Mouse (Mus musculus): ENCODE measurements at regions not wholly inside any gene's neighbourhood (a gene's known extent, or its start where the extent isn't known, plus 50 kb on each side); places are given as distances from the start of the nearest gene placed in this dataset.

DNA sequence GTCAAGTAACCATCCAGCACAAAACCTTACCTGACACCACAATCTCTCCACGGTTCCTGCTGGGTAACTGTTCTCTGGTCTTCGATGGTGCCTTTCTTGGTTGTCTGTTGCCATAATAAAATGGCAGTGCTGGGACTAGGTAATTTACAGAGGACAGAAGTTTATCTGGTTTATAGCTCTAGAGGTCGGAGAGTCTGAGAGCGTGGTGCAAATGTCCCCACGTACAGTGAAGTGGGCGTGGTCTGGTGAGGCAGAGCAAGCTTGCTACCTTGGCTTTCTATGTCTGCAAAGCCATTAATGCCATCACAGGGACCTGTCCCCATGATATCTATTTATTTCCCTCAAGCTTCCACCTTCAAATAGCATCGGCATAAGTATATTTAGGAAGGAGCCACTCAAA, 223.0 kb downstream of the Opa1 start:
- Histone ChIP-seq H3K27ac (ENCODE audit: low read depth, low read length) (no peak overlapping the region), H3K4me1 (ENCODE audit: control insufficient read depth, insufficient read depth, low read length) (peaks cover 9% of the 10 kb centered on the region)
- WGBS, result 75% methylated on average over 7 of the region's 7 CpGs

DNA sequence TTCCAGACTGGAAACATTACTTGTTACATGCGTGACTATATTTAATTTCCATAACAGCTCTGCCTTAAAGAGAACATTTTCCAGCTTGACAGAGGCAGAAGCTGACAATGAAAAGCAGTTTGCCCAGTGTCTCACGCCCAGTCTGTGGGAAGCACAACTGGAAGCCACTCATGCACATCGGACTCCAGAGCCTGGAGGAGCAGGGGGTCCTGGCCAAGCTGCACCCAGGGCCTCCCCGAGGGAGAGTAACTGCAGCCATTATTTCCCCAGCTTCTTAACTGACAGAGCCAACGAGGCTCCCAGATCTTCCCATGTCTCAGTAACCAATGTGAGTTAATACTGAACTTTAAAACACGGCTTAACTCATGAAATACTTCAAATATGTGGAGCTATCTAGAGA, 223.5 kb downstream of the Opa1 start:
- no peak overlapping the region for H3K9ac ChIP-seq (ENCODE audit: low read depth, low read length)
- H3K4me2 ChIP-seq (replicated peaks; ENCODE audit: low read depth, low read length), result no peak overlapping the region
- H3K27me3 ChIP-seq (ENCODE audit: control insufficient read depth, insufficient read depth, low read length), result no peaks in the 10 kb centered on the region
- 36% methylated on average over 6 of the region's 6 CpGs for WGBS
- peaks cover 9% of the 10 kb centered on the region for H3K4me1 ChIP-seq (ENCODE audit: control insufficient read depth, insufficient read depth, low read length)
- H3K27ac ChIP-seq (ENCODE audit: low read depth, low read length), result no peak overlapping the region
- H3K36me3 ChIP-seq (ENCODE audit: control insufficient read depth, insufficient read depth, low read length), result no peaks in the 10 kb centered on the region
- no peaks in the 10 kb centered on the region for H3K9me3 ChIP-seq (ENCODE audit: control insufficient read depth, low read length)
- ATAC-seq (ENCODE audit: low FRiP score, low TSS enrichment), result no peak
- no peak overlapping the region for H3K4me3 ChIP-seq (ENCODE audit: low read length)

More for the DNA sequence above, 223.0 kb downstream of the Opa1 start:
- no peak overlapping the region for H3K4me3 ChIP-seq (ENCODE audit: low read length)
- no peak for ATAC-seq (ENCODE audit: low FRiP score, low TSS enrichment)
- no peaks in the 10 kb centered on the region for H3K36me3 ChIP-seq (ENCODE audit: control insufficient read depth, insufficient read depth, low read length)
- H3K9ac ChIP-seq (ENCODE audit: low read depth, low read length), result no peak overlapping the region
- no peaks in the 10 kb centered on the region for H3K9me3 ChIP-seq (ENCODE audit: control insufficient read depth, low read length)
- no peak overlapping the region for H3K4me2 ChIP-seq (replicated peaks; ENCODE audit: low read depth, low read length)
- H3K27me3 ChIP-seq (ENCODE audit: control insufficient read depth, insufficient read depth, low read length), result no peaks in the 10 kb centered on the region

DNA sequence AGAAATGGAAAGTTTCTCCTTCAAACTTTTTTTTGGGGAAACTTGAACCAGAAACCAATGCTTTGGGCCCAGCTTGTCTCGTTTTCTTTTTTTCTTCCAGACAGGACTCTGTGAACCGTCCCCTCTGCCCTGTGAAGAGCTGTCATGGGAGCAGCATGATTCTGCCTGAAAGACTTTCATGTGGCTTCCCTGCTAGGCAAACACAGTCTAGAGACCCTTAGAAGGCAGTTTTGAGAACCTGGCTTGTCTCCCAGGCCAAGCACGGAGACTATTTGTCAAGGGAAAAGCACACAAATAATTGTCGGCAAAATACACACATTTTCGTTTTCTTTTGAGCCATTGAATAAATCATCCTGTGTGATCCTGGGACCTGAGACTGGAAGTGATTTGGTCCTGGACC, 228.7 kb downstream of the Opa1 start:
- Histone ChIP-seq H3K9me3 (ENCODE audit: control insufficient read depth, low read length) (no peaks in the 10 kb centered on the region), H3K4me1 (ENCODE audit: control insufficient read depth, insufficient read depth, low read length) (peaks cover under 1% of the 10 kb centered on the region; the same call in 1 of the 2 replicates), H3K27me3 (ENCODE audit: control insufficient read depth, insufficient read depth, low read length) (peaks cover 3% of the 10 kb centered on the region; the same call in 1 of the 2 replicates), H3K27ac (ENCODE audit: low read depth, low read length) (no peak overlapping the region), H3K4me3 (ENCODE audit: low read length) (no peak overlapping the region), H3K9ac (ENCODE audit: low read depth, low read length) (no peak overlapping the region; the same call in 1 of the 2 replicates), H3K36me3 (ENCODE audit: control insufficient read depth, insufficient read depth, low read length) (no peaks in the 10 kb centered on the region), H3K4me2 (replicated peaks; ENCODE audit: low read depth, low read length) (no peak overlapping the region)
- no peak for ATAC-seq (ENCODE audit: low FRiP score, low TSS enrichment)
- WGBS, result 30% methylated on average over 5 of the region's 5 CpGs

DNA sequence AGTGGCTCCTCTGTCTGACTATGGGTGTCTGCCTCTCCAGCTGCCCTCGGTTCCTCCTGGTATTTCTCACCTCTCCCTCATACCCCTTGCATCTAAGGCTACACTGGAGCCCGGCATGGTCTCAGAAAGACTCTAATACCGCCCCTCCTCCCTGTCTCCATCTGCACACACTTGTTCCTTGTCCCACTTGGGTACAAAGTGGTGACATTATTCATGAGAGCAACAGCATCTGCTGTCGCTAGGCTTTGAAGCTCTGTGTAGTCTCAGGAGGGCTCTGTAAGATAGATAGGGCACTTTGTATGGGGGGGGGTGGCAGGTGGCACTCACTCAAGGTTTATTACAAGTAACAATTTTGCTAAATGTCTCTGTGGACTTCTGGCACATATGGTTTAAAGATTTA, 229.7 kb downstream of the Opa1 start:
- H3K9me3 ChIP-seq (ENCODE audit: control insufficient read depth, low read length), result no peaks in the 10 kb centered on the region
- no peak overlapping the region for H3K4me3 ChIP-seq (ENCODE audit: low read length)
- peaks cover 3% of the 10 kb centered on the region; the same call in 1 of the 2 replicates for H3K27me3 ChIP-seq (ENCODE audit: control insufficient read depth, insufficient read depth, low read length)
- no peak overlapping the region for H3K27ac ChIP-seq (ENCODE audit: low read depth, low read length)
- WGBS, result 61% methylated on average over 4 of the region's 4 CpGs
- no peaks in the 10 kb centered on the region for H3K36me3 ChIP-seq (ENCODE audit: control insufficient read depth, insufficient read depth, low read length)
- H3K4me1 ChIP-seq (ENCODE audit: control insufficient read depth, insufficient read depth, low read length), result peaks cover 9% of the 10 kb centered on the region; the same call in 1 of the 2 replicates
- no peak for ATAC-seq (ENCODE audit: low FRiP score, low TSS enrichment)
- H3K9ac ChIP-seq (ENCODE audit: low read depth, low read length), result no peak overlapping the region
- no peak overlapping the region for H3K4me2 ChIP-seq (replicated peaks; ENCODE audit: low read depth, low read length)

DNA sequence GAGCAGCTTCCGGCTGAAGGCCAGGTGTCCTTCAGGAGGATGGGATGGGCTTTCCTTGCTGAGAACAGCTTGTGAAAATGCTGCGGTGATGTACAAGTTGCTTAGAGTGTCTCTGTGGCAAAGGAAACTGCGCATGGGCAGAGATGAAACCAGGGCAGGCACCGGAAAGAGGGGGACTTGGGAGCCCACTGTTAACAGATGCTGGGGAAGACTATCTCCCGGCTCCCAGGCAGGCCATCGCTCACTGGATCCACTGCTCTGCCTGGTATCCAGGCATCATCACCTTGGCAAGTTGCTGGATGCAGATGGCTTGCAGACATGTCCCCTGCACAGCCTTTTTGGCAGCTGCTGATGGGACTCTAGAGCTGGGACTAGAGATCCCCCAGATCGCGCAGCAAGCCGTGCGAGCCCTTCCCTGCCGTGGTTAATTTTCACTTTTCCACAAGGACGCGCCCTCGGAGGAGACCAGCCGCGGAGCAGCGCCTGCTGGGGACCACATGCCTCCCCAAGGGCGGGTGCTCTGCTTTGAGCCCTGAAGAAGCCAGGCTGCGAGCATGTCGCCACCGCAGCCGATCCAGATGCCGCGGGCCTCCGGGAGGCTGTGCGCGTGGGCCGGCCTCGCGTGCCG, 234.4 kb downstream of the Opa1 start:
- H3K36me3 ChIP-seq (ENCODE audit: control insufficient read depth, insufficient read depth, low read length), result no peaks in the 10 kb centered on the region
- peak overlapping the region; percentile 70 for H3K4me2 ChIP-seq (replicated peaks; ENCODE audit: low read depth, low read length)
- H3K9ac ChIP-seq (ENCODE audit: low read depth, low read length), result peak overlapping the region; percentile 74
- H3K4me3 ChIP-seq (ENCODE audit: low read length), result peak overlapping the region; percentile 43
- peaks cover 7% of the 10 kb centered on the region for H3K27me3 ChIP-seq (ENCODE audit: control insufficient read depth, insufficient read depth, low read length)
- H3K4me1 ChIP-seq (ENCODE audit: control insufficient read depth, insufficient read depth, low read length), result peaks cover 25% of the 10 kb centered on the region
- 4% methylated on average over 31 of the region's 31 CpGs for WGBS
- peak; percentile 66 for ATAC-seq (ENCODE audit: low FRiP score, low TSS enrichment)
- H3K27ac ChIP-seq (ENCODE audit: low read depth, low read length), result peak overlapping the region; percentile 70
- H3K9me3 ChIP-seq (ENCODE audit: control insufficient read depth, low read length), result no peaks in the 10 kb centered on the region

DNA sequence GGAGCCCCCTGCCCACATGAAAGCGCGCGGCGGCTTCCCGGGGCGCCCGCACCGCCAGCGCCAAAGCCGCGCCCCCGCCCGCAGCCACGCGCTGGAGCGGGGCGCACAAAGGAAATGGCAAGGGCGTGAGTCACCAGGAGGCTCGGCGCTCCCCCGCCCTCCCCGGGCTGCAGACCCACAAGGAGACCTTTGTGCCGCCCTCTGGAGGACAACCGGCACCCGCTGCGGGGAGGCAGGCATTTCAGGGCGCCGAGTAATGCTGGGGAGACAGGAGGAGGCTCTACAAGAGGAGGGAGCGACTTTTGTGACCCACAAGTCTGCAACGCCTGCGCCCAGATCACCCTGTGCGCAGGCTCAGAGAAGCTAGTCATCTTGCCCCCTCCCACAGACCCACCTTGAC, 234.9 kb downstream of the Opa1 start:
- no peaks in the 10 kb centered on the region for H3K9me3 ChIP-seq (ENCODE audit: control insufficient read depth, low read length)
- WGBS, result 1% methylated on average over 25 of the region's 32 CpGs
- H3K4me1 ChIP-seq (ENCODE audit: control insufficient read depth, insufficient read depth, low read length), result peaks cover 25% of the 10 kb centered on the region
- H3K4me3 ChIP-seq (ENCODE audit: low read length), result peak overlapping the region; percentile 43
- peak overlapping the region; percentile 70 for H3K4me2 ChIP-seq (replicated peaks; ENCODE audit: low read depth, low read length)
- no peaks in the 10 kb centered on the region for H3K36me3 ChIP-seq (ENCODE audit: control insufficient read depth, insufficient read depth, low read length)
- peak; percentile 89 for ATAC-seq (ENCODE audit: low FRiP score, low TSS enrichment)
- peak overlapping the region; percentile 74 for H3K9ac ChIP-seq (ENCODE audit: low read depth, low read length)
- H3K27me3 ChIP-seq (ENCODE audit: control insufficient read depth, insufficient read depth, low read length), result peaks cover 4% of the 10 kb centered on the region; the same call in 1 of the 2 replicates
- H3K27ac ChIP-seq (ENCODE audit: low read depth, low read length), result peak overlapping the region; percentile 70; the same call in 1 of the 2 replicates

DNA sequence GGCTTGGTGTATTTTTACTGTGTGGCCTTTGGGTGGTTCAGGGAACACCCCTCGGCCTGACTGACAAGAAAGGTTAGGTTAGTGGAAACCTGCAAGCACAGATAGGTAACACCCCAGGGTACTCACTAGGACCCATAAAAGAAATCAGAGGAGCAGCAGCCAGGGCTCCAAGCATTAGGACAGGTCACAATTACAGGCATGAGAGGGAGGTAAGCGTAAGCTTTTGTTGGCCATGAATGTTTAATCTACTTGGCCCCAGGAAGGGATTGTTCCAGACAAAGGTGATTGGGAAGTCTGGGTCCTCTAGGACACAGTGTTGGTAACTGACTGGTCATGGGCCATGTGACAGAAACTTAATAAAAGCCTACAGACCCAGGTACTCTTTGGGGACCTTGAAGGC, 235.5 kb downstream of the Opa1 start:
- Histone ChIP-seq H3K4me3 (ENCODE audit: low read length) (no peak overlapping the region), H3K36me3 (ENCODE audit: control insufficient read depth, insufficient read depth, low read length) (no peaks in the 10 kb centered on the region), H3K9me3 (ENCODE audit: control insufficient read depth, low read length) (no peaks in the 10 kb centered on the region), H3K27me3 (ENCODE audit: control insufficient read depth, insufficient read depth, low read length) (peaks cover 4% of the 10 kb centered on the region; the same call in 1 of the 2 replicates), H3K4me2 (replicated peaks; ENCODE audit: low read depth, low read length) (no peak overlapping the region), H3K9ac (ENCODE audit: low read depth, low read length) (no peak overlapping the region), H3K27ac (ENCODE audit: low read depth, low read length) (no peak overlapping the region), H3K4me1 (ENCODE audit: control insufficient read depth, insufficient read depth, low read length) (peaks cover 25% of the 10 kb centered on the region)
- WGBS, result 79% methylated on average over 2 of the region's 2 CpGs
- peak; percentile 17; the same call in 1 of the 2 replicates for ATAC-seq (ENCODE audit: low FRiP score, low TSS enrichment)

DNA sequence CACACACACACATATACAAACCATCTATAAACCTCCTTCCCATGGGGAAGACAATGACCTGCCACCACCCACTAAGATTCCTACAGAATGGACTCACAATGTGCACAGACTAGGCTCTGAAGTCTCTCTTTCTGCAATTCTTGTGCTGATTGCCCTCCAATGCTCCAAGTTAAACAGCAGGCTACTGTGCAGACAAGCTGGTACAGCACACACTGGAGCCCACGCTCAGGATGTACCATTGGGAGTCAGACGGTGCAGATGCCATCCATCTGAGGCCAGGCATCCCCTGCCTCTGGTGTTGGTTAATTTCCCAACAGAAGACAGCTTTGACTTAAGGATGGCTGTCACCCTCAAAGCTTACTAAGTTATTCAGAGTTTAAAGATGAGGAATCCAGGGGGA, 236.1 kb downstream of the Opa1 start:
- Histone ChIP-seq H3K9ac (ENCODE audit: low read depth, low read length) (no peak overlapping the region), H3K27me3 (ENCODE audit: control insufficient read depth, insufficient read depth, low read length) (peaks cover 4% of the 10 kb centered on the region; the same call in 1 of the 2 replicates), H3K27ac (ENCODE audit: low read depth, low read length) (no peak overlapping the region), H3K36me3 (ENCODE audit: control insufficient read depth, insufficient read depth, low read length) (no peaks in the 10 kb centered on the region), H3K4me1 (ENCODE audit: control insufficient read depth, insufficient read depth, low read length) (peaks cover 25% of the 10 kb centered on the region), H3K4me2 (replicated peaks; ENCODE audit: low read depth, low read length) (no peak overlapping the region), H3K9me3 (ENCODE audit: control insufficient read depth, low read length) (no peaks in the 10 kb centered on the region), H3K4me3 (ENCODE audit: low read length) (no peak overlapping the region)
- ATAC-seq (ENCODE audit: low FRiP score, low TSS enrichment), result no peak
- 85% methylated on average over 2 of the region's 2 CpGs for WGBS

DNA sequence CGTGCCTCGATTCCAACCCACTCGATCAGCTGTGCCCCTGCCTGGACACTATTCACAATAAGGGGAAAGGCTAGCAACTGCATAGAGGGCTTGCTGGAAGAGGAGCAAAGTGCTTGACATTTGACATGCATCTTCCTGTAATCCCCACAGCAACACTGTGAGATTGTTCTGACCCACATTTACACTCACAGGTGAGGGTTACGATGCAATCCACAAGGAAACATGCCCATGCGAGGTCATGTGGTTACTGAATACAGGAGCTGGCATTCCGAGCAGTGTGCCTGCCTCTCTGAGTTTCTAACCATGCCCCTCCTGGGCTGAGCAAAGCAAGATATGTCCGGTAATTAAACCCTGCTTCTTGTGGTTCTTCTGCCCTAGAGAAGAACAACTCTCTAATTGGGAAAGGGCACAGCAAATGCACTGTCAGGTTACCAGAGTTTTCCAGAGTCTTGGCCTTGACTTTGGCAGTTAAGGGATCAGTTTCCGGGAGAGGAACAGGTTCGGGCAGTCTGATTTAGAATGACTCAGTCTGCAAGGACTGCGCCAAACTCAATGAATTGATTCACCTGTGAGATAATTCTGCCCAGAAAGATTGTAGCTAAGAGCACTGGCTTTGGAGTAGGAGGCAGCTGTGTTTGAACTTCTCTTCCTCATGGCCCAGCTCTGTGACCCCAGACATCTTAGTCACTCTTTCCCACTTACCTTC, 236.7 kb downstream of the Opa1 start:
- Histone ChIP-seq H3K9ac (ENCODE audit: low read depth, low read length) (no peak overlapping the region), H3K9me3 (ENCODE audit: control insufficient read depth, low read length) (no peaks in the 10 kb centered on the region), H3K4me1 (ENCODE audit: control insufficient read depth, insufficient read depth, low read length) (peaks cover 25% of the 10 kb centered on the region), H3K4me2 (replicated peaks; ENCODE audit: low read depth, low read length) (no peak overlapping the region), H3K36me3 (ENCODE audit: control insufficient read depth, insufficient read depth, low read length) (no peaks in the 10 kb centered on the region), H3K27me3 (ENCODE audit: control insufficient read depth, insufficient read depth, low read length) (peaks cover 4% of the 10 kb centered on the region; the same call in 1 of the 2 replicates), H3K27ac (ENCODE audit: low read depth, low read length) (no peak overlapping the region; the same call in 1 of the 2 replicates), H3K4me3 (ENCODE audit: low read length) (no peak overlapping the region)
- 77% methylated on average over 10 of the region's 10 CpGs for WGBS
- ATAC-seq (ENCODE audit: low FRiP score, low TSS enrichment), result no peak

Data from kidney, embryonic 14.5 days (tissue).